Mouse (Mus musculus) liver, embryonic 14.5 days (tissue): ENCODE measurements around the gene Pcnp. TPM values are rescaled to one million over a fixed set of nuclear protein-coding genes. Genes with fewer than 3 reads are reported as not detected.

Source experiments
- ATAC-seq: fragments of 200-750 bp; cut with Nextera tagmentation; 2 replicates; pipeline ENCODE4 v1.8.0; 2017; ENCODE audit warnings: moderate number of reproducible peaks, mild to moderate bottlenecking, moderate library complexity; ENCODE audit not compliant: insufficient read depth
- DNase-seq, 3 experiments: peaks; one replicate each; pipeline ENCODE4 v3.0.0-alpha.2; 2012 to 2013; ENCODE audit warnings: low read depth in 3 of 3, low spot score in 3 of 3
- H3K27ac ChIP-seq: fragments of 300-500 bp; sonication (generic); 2 replicates; pipeline ENCODE4 v1.5.1; 2014; ENCODE audit warnings: moderate library complexity, mild to moderate bottlenecking, control low read depth, inconsistent platforms
- H3K27me3 ChIP-seq: fragments of 300-500 bp; sonication (generic); 2 replicates; pipeline ENCODE4 v1.6.1; 2014; ENCODE audit warnings: mild to moderate bottlenecking, low read length, moderate library complexity; ENCODE audit not compliant: control insufficient read depth, insufficient read depth
- H3K36me3 ChIP-seq: fragments of 300-500 bp; sonication (generic); replicated peaks from 2 replicates; pipeline ENCODE4 v1.6.1; 2014; ENCODE audit warnings: low read depth; ENCODE audit not compliant: control insufficient read depth, insufficient read depth
- H3K4me1 ChIP-seq, 2 experiments: fragments of 200-500 bp in 1 of 2; fragments of 300-500 bp in 1 of 2; sonication (generic) in 1 of 2; replicated peaks; 2 replicates each; pipeline ENCODE4 v1.6.1; 2012 to 2014; ENCODE audit warnings: antibody characterized with exemption in 1 of 2, inconsistent platforms in 1 of 2, low read length in 1 of 2; ENCODE audit not compliant: control insufficient read depth in 2 of 2, insufficient read depth in 2 of 2
- H3K4me2 ChIP-seq: fragments of 300-500 bp; sonication (generic); 2 replicates; pipeline ENCODE4 v1.6.1; 2014; ENCODE audit warnings: low read depth, mild to moderate bottlenecking, control low read depth, moderate library complexity
- H3K4me3 ChIP-seq, 2 experiments: fragments of 200-500 bp in 1 of 2; fragments of 300-500 bp in 1 of 2; sonication (generic) in 1 of 2; 2 replicates each; pipeline ENCODE4 v1.5.1; 2012 to 2014; ENCODE audit warnings: low read depth in 2 of 2, low read length in 2 of 2, mild to moderate bottlenecking in 2 of 2, control low read depth in 1 of 2, inconsistent platforms in 1 of 2, moderate library complexity in 1 of 2; ENCODE audit not compliant: insufficient read depth in 1 of 2
- H3K9ac ChIP-seq: fragments of 300-500 bp; sonication (generic); replicated peaks from 2 replicates; pipeline ENCODE4 v1.6.1; 2014; ENCODE audit warnings: mild to moderate bottlenecking, control low read depth, moderate library complexity
- H3K9me3 ChIP-seq: fragments of 300-500 bp; sonication (generic); 2 replicates; pipeline ENCODE4 v1.6.1; 2016; ENCODE audit warnings: low read length, mixed read lengths; ENCODE audit not compliant: control insufficient read depth
- CTCF ChIP-seq: IDR thresholded peaks from 2 replicates; pipeline ENCODE4 v1.5.1; 2016; ENCODE audit warnings: antibody characterized with exemption, low read depth, control low read depth
- EP300 ChIP-seq: IDR thresholded peaks from 2 replicates; pipeline ENCODE4 v1.6.1; 2016; ENCODE audit warnings: antibody characterized with exemption, low read depth
- WGBS: fragments of 180-500 bp; shearing (Covaris S2); extraction: QIAGEN DNeasy Blood & Tissue Kit; methylation state at CpG from one replicate; pipeline ENCODE4 v1.1.7; 2014; ENCODE audit not compliant: insufficient replicate concordance; 5-methylcytosine and 5-hydroxymethylcytosine counted together
- polyA plus RNA-seq, 2 experiments: library from polyadenylated mRNA; depleted of rRNA in 1 of 2; stranded (reverse) in 1 of 2; unstranded in 1 of 2; fragments of >200 nt; fragmentation: Nextera tagmentation in 1 of 2; extraction: Ambion mirVana in 1 of 2; gene quantifications; 2 replicates each; pipeline versions ENCODE4 v1.2.1 to v1.2.3; 2012 to 2014

Gene Pcnp
- polyA plus RNA-seq, 2 experiments = 33.6 to 102 TPM

GRCm38 (mm10) chr16:56014076-56014475, 15.5 kb downstream of the Pcnp start:
- TF ChIP-seq EP300 (no peak), CTCF (no peak)
- H3K9me3 ChIP-seq = no peaks in the 10 kb centered on the region
- H3K27ac ChIP-seq = no peak overlapping the region
- peaks cover 40% of the 10 kb centered on the region for H3K36me3 ChIP-seq
- no peak for ATAC-seq
- 78% methylated on average over 7 of the region's 7 CpGs for WGBS
- no peak for DNase-seq
- no peaks in the 10 kb centered on the region for H3K4me1 ChIP-seq
- no peaks in the 10 kb centered on the region for H3K27me3 ChIP-seq
- no peak overlapping the region for H3K9ac ChIP-seq
- H3K4me3 ChIP-seq = no peak overlapping the region
- H3K4me2 ChIP-seq = no peak overlapping the region

- no peak for TF ChIP-seq EP300
- 0 out of 2 replicates have a peak, but pooled peaks have one; percentile 9 for TF ChIP-seq CTCF
- no peak for DNase-seq
- Histone ChIP-seq H3K27me3 (no peaks in the 10 kb centered on the region), H3K9ac (no peak overlapping the region), H3K4me3 (no peak overlapping the region), H3K9me3 (no peaks in the 10 kb centered on the region), H3K27ac (no peak overlapping the region), H3K36me3 (peaks cover 32% of the 10 kb centered on the region), H3K4me2 (no peak overlapping the region), H3K4me1 (no peaks in the 10 kb centered on the region)
- WGBS = 81% methylated on average over 10 of the region's 10 CpGs
- peak; percentile 37 for ATAC-seq
Observed at GRCm38 (mm10) chr16:56012789-56013743, 16.5 kb downstream of the Pcnp start.

GRCm38 (mm10) chr16:56008862-56009261, 20.7 kb downstream of the Pcnp start:
- peaks cover 43% of the 10 kb centered on the region for H3K36me3 ChIP-seq
- H3K4me1 ChIP-seq = no peaks in the 10 kb centered on the region
- H3K27me3 ChIP-seq = no peaks in the 10 kb centered on the region
- H3K9ac ChIP-seq = no peak overlapping the region
- H3K4me2 ChIP-seq = no peak overlapping the region
- H3K27ac ChIP-seq = no peak overlapping the region
- ATAC-seq (no peak), DNase-seq (no peak)
- WGBS = 72% methylated on average over 1 of the region's 1 CpGs
- no peaks in the 10 kb centered on the region for H3K9me3 ChIP-seq
- no peak overlapping the region for H3K4me3 ChIP-seq
- TF ChIP-seq CTCF (no peak), EP300 (no peak)

GRCm38 (mm10) chr16:56006798-56007197, 22.7 kb downstream of the Pcnp start:
- no peaks in the 10 kb centered on the region for H3K27me3 ChIP-seq
- H3K4me1 ChIP-seq = no peaks in the 10 kb centered on the region
- no peak overlapping the region for H3K4me3 ChIP-seq
- no peak for TF ChIP-seq CTCF
- no peak for TF ChIP-seq EP300
- no peak overlapping the region for H3K9ac ChIP-seq
- H3K36me3 ChIP-seq = peaks cover 53% of the 10 kb centered on the region
- 88% methylated on average over 11 of the region's 11 CpGs for WGBS
- DNase-seq = no peak
- H3K27ac ChIP-seq = no peak overlapping the region
- no peak overlapping the region for H3K4me2 ChIP-seq
- no peaks in the 10 kb centered on the region for H3K9me3 ChIP-seq
- no peak for ATAC-seq

GRCm38 (mm10) chr16:55994235-55994634, 35.3 kb downstream of the Pcnp start:
- no peak overlapping the region for H3K27ac ChIP-seq
- no peak overlapping the region for H3K4me2 ChIP-seq
- DNase-seq (no peak), ATAC-seq (no peak)
- no peaks in the 10 kb centered on the region for H3K4me1 ChIP-seq
- H3K27me3 ChIP-seq = no peaks in the 10 kb centered on the region
- no peak overlapping the region for H3K4me3 ChIP-seq
- no peak overlapping the region for H3K9ac ChIP-seq
- TF ChIP-seq CTCF (no peak), EP300 (no peak)
- H3K9me3 ChIP-seq = no peaks in the 10 kb centered on the region
- peaks cover 50% of the 10 kb centered on the region for H3K36me3 ChIP-seq
- 77% methylated on average over 2 of the region's 2 CpGs for WGBS
